Mouse (Mus musculus) heart, embryonic 16.5 days (tissue): ENCODE measurements around the gene Aqp5. TPM values are rescaled to one million over a fixed set of nuclear protein-coding genes. Genes with fewer than 3 reads are reported as not detected.

Source experiments
- ATAC-seq: fragments of 200-750 bp; cut with Nextera tagmentation; replicated peaks from 2 replicates; pipeline ENCODE4 v1.8.0; 2017; ENCODE audit warnings: moderate number of reproducible peaks; ENCODE audit not compliant: insufficient read depth, low FRiP score; ENCODE audit errors: extremely low read depth
- H3K27ac ChIP-seq: fragments of 300-500 bp; sonication (generic); 2 replicates; pipeline ENCODE4 v1.5.1; 2014; ENCODE audit warnings: mild to moderate bottlenecking, low read length, control low read depth, moderate library complexity
- H3K27me3 ChIP-seq: fragments of 300-500 bp; sonication (generic); 2 replicates; pipeline ENCODE4 v1.6.1; 2014; ENCODE audit warnings: low read length, mixed read lengths; ENCODE audit not compliant: control insufficient read depth, insufficient read depth
- H3K36me3 ChIP-seq: fragments of 300-500 bp; sonication (generic); 2 replicates; pipeline ENCODE4 v1.6.1; 2014; ENCODE audit not compliant: control insufficient read depth, insufficient read depth
- H3K4me1 ChIP-seq: fragments of 300-500 bp; sonication (generic); 2 replicates; pipeline ENCODE4 v1.6.1; 2014; ENCODE audit warnings: low read length, mixed read lengths; ENCODE audit not compliant: control insufficient read depth, insufficient read depth
- H3K4me2 ChIP-seq: fragments of 300-500 bp; sonication (generic); 2 replicates; pipeline ENCODE4 v1.6.1; 2014; ENCODE audit warnings: low read depth, mild to moderate bottlenecking, control low read depth, low read length
- H3K4me3 ChIP-seq: fragments of 300-500 bp; sonication (generic); 2 replicates; pipeline ENCODE4 v1.5.1; 2014; ENCODE audit warnings: mild to moderate bottlenecking, control low read depth, low read length
- H3K9ac ChIP-seq: fragments of 300-500 bp; sonication (generic); 2 replicates; pipeline ENCODE4 v1.6.1; 2014; ENCODE audit warnings: low read length, control low read depth
- H3K9me3 ChIP-seq: fragments of 300-500 bp; sonication (generic); replicated peaks from 2 replicates; pipeline ENCODE4 v1.6.1; 2016; ENCODE audit warnings: low read length; ENCODE audit not compliant: control insufficient read depth
- WGBS: fragments of 180-500 bp; shearing (Covaris S2); extraction: QIAGEN DNeasy Blood & Tissue Kit; methylation state at CpG from one replicate; pipeline ENCODE4 v1.1.7; 2014; 5-methylcytosine and 5-hydroxymethylcytosine counted together
- polyA plus RNA-seq: library from polyadenylated mRNA; unstranded; fragments of >200 nt; fragmentation: Nextera tagmentation; extraction: Ambion mirVana; gene quantifications from 2 replicates; pipeline ENCODE4 v1.2.1, GENCODE M21; 2015

Gene Aqp5
- polyA plus RNA-seq, 1 experiment from 2014 or later = 1.3 TPM

GRCm38 (mm10) chr15:99589704-99590103, 878 bp upstream of the Aqp5 start:
- WGBS = 23% methylated on average over 7 of the region's 7 CpGs
- ATAC-seq = no peak
- Histone ChIP-seq H3K4me3 (no peak overlapping the region), H3K36me3 (no peaks in the 10 kb centered on the region), H3K9ac (no peak overlapping the region), H3K27me3 (peaks cover 100% of the 10 kb centered on the region), H3K4me2 (no peak overlapping the region), H3K27ac (no peak overlapping the region), H3K9me3 (no peaks in the 10 kb centered on the region), H3K4me1 (peaks cover 6% of the 10 kb centered on the region)

GRCm38 (mm10) chr15:99592177-99592576, 1.6 kb downstream of the Aqp5 start:
- no peak for ATAC-seq
- H3K4me1 ChIP-seq = peaks cover 5% of the 10 kb centered on the region; the same call in 1 of the 2 replicates
- H3K9me3 ChIP-seq = no peaks in the 10 kb centered on the region
- H3K4me2 ChIP-seq = no peak overlapping the region
- no peak overlapping the region for H3K4me3 ChIP-seq
- 68% methylated on average over 8 of the region's 8 CpGs for WGBS
- H3K9ac ChIP-seq = no peak overlapping the region
- no peaks in the 10 kb centered on the region for H3K36me3 ChIP-seq
- peaks cover 88% of the 10 kb centered on the region for H3K27me3 ChIP-seq
- no peak overlapping the region for H3K27ac ChIP-seq

GRCm38 (mm10) chr15:99592877-99593276, 2.3 kb downstream of the Aqp5 start:
- no peak overlapping the region for H3K27ac ChIP-seq
- WGBS = 77% methylated on average over 5 of the region's 5 CpGs
- no peaks in the 10 kb centered on the region for H3K9me3 ChIP-seq
- H3K4me2 ChIP-seq = no peak overlapping the region
- H3K27me3 ChIP-seq = peaks cover 84% of the 10 kb centered on the region
- no peaks in the 10 kb centered on the region for H3K36me3 ChIP-seq
- ATAC-seq = no peak
- H3K4me3 ChIP-seq = no peak overlapping the region
- no peak overlapping the region for H3K9ac ChIP-seq
- H3K4me1 ChIP-seq = peaks cover 5% of the 10 kb centered on the region; the same call in 1 of the 2 replicates

- Histone ChIP-seq H3K27ac (no peak overlapping the region), H3K36me3 (no peaks in the 10 kb centered on the region), H3K27me3 (peaks cover 72% of the 10 kb centered on the region), H3K9ac (no peak overlapping the region), H3K4me3 (no peak overlapping the region), H3K9me3 (no peaks in the 10 kb centered on the region), H3K4me2 (no peak overlapping the region), H3K4me1 (peaks cover 5% of the 10 kb centered on the region; the same call in 1 of the 2 replicates)
- 70% methylated on average over 10 of the region's 10 CpGs for WGBS
- ATAC-seq = no peak
Observed at GRCm38 (mm10) chr15:99594951-99595350, 4.4 kb downstream of the Aqp5 start.

- Histone ChIP-seq H3K27me3 (peaks cover 68% of the 10 kb centered on the region), H3K9me3 (no peaks in the 10 kb centered on the region), H3K4me2 (no peak overlapping the region), H3K4me3 (no peak overlapping the region), H3K36me3 (no peaks in the 10 kb centered on the region), H3K27ac (no peak overlapping the region), H3K9ac (no peak overlapping the region), H3K4me1 (0 out of 2 replicates have a peak, but pooled peaks cover 2% of the 10 kb centered on the region)
- ATAC-seq = peak; percentile 76
- 1% methylated on average over 7 of the region's 7 CpGs for WGBS
Observed at GRCm38 (mm10) chr15:99596056-99596687, 5.6 kb downstream of the Aqp5 start.

- H3K4me3 ChIP-seq = no peak overlapping the region
- H3K9ac ChIP-seq = no peak overlapping the region
- H3K27me3 ChIP-seq = peaks cover 62% of the 10 kb centered on the region
- no peaks in the 10 kb centered on the region for H3K36me3 ChIP-seq
- WGBS = 50% methylated on average over 7 of the region's 7 CpGs
- H3K4me1 ChIP-seq = 0 out of 2 replicates have a peak, but pooled peaks cover 2% of the 10 kb centered on the region
- H3K4me2 ChIP-seq = no peak overlapping the region
- ATAC-seq = no peak
- no peaks in the 10 kb centered on the region for H3K9me3 ChIP-seq
- no peak overlapping the region for H3K27ac ChIP-seq
Observed at GRCm38 (mm10) chr15:99596841-99597240, 6.3 kb downstream of the Aqp5 start.

GRCm38 (mm10) chr15:99597596-99597995, 7.0 kb downstream of the Aqp5 start:
- 0 out of 2 replicates have a peak, but pooled peaks cover 2% of the 10 kb centered on the region for H3K4me1 ChIP-seq
- ATAC-seq = no peak

GRCm38 (mm10) chr15:99599245-99600070, 8.9 kb downstream of the Aqp5 start:
- WGBS = 47% methylated on average over 17 of the region's 17 CpGs
- no peak overlapping the region for H3K4me2 ChIP-seq
- ATAC-seq = no peak
- no peak overlapping the region for H3K9ac ChIP-seq
- H3K36me3 ChIP-seq = no peaks in the 10 kb centered on the region
- 0 out of 2 replicates have a peak, but pooled peaks cover 4% of the 10 kb centered on the region for H3K4me1 ChIP-seq
- no peak overlapping the region for H3K4me3 ChIP-seq
- no peaks in the 10 kb centered on the region for H3K9me3 ChIP-seq
- H3K27ac ChIP-seq = no peak overlapping the region
- H3K27me3 ChIP-seq = peaks cover 36% of the 10 kb centered on the region

More at GRCm38 (mm10) chr15:99597596-99597995, 7.0 kb downstream of the Aqp5 start:
- Histone ChIP-seq H3K9ac (no peak overlapping the region), H3K4me2 (no peak overlapping the region), H3K27ac (no peak overlapping the region), H3K9me3 (no peaks in the 10 kb centered on the region), H3K27me3 (peaks cover 55% of the 10 kb centered on the region), H3K36me3 (no peaks in the 10 kb centered on the region), H3K4me3 (no peak overlapping the region)
- 58% methylated on average over 8 of the region's 8 CpGs for WGBS
